Mouse (Mus musculus): ENCODE results near the gene Wnk1. TPM values are rescaled to one million over a fixed set of nuclear protein-coding genes. Genes with fewer than 3 reads are reported as not detected.

Wnk1 gene
- polyA plus RNA-seq, 1 experiment from 2014 or later = 27.5 TPM

GRCm38 (mm10) chr6:120065552-120066177, 27.2 kb upstream of the Wnk1 start:
- TF ChIP-seq CTCF (IDR thresholded peaks at IDR 0.05; ENCODE audit: low read depth) (no peak), EP300 (IDR thresholded peaks at IDR 0.05; ENCODE audit: low read depth) (no peak)
- Histone ChIP-seq H3K36me3 (replicated peaks; ENCODE audit: insufficient read depth, low read length) (no peaks in the 10 kb centered on the region), H3K27me3 (ENCODE audit: insufficient read depth, low read length) (no peaks in the 10 kb centered on the region), H3K4me1 (ENCODE audit: insufficient read depth) (no peaks in the 10 kb centered on the region), H3K4me3 (ENCODE audit: low read depth, low read length) (no peak overlapping the region), H3K4me2 (ENCODE audit: low read depth, low read length) (no peak overlapping the region), H3K9me3 (ENCODE audit: low read length) (no peaks in the 10 kb centered on the region), H3K9ac (replicated peaks) (no peak overlapping the region), H3K27ac (ENCODE audit: low read depth) (no peak overlapping the region)
- ATAC-seq = no peak
- WGBS (ENCODE audit: insufficient replicate concordance) = 49% methylated on average over 6 of the region's 6 CpGs
- no peak for DNase-seq

DNA sequence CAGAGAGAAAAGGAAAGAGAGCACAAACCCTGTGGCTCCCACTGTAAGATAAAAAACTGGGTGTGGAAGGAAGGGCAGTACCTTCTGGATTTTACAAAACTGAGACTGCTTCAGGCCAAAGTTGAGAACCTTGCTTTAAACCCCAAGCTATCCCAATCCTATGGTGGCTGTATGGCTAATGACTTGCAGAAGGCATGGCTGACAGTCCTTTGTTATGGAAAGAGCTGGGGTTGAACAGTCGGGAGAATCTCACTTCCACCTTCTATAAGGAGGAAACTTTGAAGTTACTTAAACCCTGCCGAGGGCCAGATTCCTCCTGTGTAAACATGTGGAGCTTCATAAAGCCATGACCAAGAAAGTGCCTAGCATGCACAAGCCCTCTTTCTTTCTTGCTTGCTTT, 26.2 kb upstream of the Wnk1 start:
- Histone ChIP-seq H3K9me3 (ENCODE audit: low read length) (no peaks in the 10 kb centered on the region), H3K27ac (ENCODE audit: low read depth) (no peak overlapping the region), H3K27me3 (ENCODE audit: insufficient read depth, low read length) (no peaks in the 10 kb centered on the region), H3K4me3 (ENCODE audit: low read depth, low read length) (no peak overlapping the region), H3K4me1 (ENCODE audit: insufficient read depth) (no peaks in the 10 kb centered on the region), H3K36me3 (replicated peaks; ENCODE audit: insufficient read depth, low read length) (no peaks in the 10 kb centered on the region), H3K4me2 (ENCODE audit: low read depth, low read length) (no peak overlapping the region), H3K9ac (replicated peaks) (no peak overlapping the region)
- WGBS (ENCODE audit: insufficient replicate concordance) = 43% methylated on average over 2 of the region's 2 CpGs
- TF ChIP-seq EP300 (IDR thresholded peaks at IDR 0.05; ENCODE audit: low read depth) = no peak
- TF ChIP-seq CTCF (IDR thresholded peaks at IDR 0.05; ENCODE audit: low read depth) = no peak
- DNase-seq = no peak
- ATAC-seq = no peak

- no peak overlapping the region for H3K27ac ChIP-seq (ENCODE audit: low read depth)
- 86% methylated on average over 5 of the region's 5 CpGs for WGBS (ENCODE audit: insufficient replicate concordance)
- ATAC-seq = no peak
- H3K36me3 ChIP-seq (replicated peaks; ENCODE audit: insufficient read depth, low read length) = no peaks in the 10 kb centered on the region
- H3K9ac ChIP-seq (replicated peaks) = no peak overlapping the region
- no peak overlapping the region for H3K4me2 ChIP-seq (ENCODE audit: low read depth, low read length)
- no peak overlapping the region for H3K4me3 ChIP-seq (ENCODE audit: low read depth, low read length)
- no peaks in the 10 kb centered on the region for H3K27me3 ChIP-seq (ENCODE audit: insufficient read depth, low read length)
- H3K4me1 ChIP-seq (ENCODE audit: insufficient read depth) = no peaks in the 10 kb centered on the region
- no peak for DNase-seq
- H3K9me3 ChIP-seq (ENCODE audit: low read length) = no peaks in the 10 kb centered on the region
- TF ChIP-seq CTCF (IDR thresholded peaks at IDR 0.05; ENCODE audit: low read depth) (no peak), EP300 (IDR thresholded peaks at IDR 0.05; ENCODE audit: low read depth) (no peak)
Measured at GRCm38 (mm10) chr6:120062934-120063333, 24.5 kb upstream of the Wnk1 start.

DNA sequence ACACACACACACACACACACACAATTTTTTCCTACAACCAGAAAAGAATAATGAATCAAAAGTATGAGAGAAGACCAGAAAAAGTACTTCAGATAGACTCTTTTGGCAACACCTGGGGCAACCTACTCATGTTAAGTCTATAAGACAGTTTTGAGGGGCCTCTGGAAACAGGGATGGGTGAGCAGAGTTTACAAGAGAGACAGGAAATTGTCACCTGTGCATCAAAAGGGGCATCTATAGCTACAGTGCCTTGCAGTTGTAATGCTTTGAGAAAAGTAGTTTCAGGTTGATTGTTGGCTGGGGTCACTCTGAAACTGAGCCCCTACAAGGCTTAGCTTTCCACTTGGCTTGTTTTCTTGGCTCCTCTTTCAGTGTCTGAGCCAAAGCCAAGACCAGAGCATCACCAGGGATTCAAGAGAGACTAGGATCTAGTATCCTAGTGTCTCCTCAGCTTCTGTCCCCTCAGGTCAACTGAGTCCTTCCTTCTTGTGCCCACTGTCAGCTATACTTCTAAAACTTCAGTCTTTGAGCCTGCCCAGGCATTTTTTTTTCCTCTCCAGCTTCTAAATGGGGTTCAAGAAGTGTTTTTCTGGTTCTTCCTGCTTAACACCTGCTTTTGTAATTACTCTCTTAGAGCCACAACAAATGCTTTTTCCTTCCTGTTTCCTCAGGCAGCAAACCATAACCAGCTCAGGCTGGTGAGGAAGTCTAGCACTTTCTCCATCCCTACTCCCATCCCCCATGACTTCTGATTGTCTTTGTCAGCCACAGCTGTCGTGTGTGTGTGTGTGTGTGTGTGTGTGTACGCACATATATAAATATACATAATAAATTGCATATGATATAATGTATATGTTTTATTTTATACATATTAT, 17.4 kb upstream of the Wnk1 start:
- Histone ChIP-seq H3K9ac (replicated peaks) (no peak overlapping the region), H3K36me3 (replicated peaks; ENCODE audit: insufficient read depth, low read length) (no peaks in the 10 kb centered on the region), H3K9me3 (ENCODE audit: low read length) (no peaks in the 10 kb centered on the region), H3K4me1 (ENCODE audit: insufficient read depth) (no peaks in the 10 kb centered on the region), H3K4me3 (ENCODE audit: low read depth, low read length) (no peak overlapping the region), H3K27ac (ENCODE audit: low read depth) (peak overlapping the region; percentile 76), H3K27me3 (ENCODE audit: insufficient read depth, low read length) (no peaks in the 10 kb centered on the region), H3K4me2 (ENCODE audit: low read depth, low read length) (no peak overlapping the region)
- ATAC-seq (no peak), DNase-seq (no peak)
- WGBS (ENCODE audit: insufficient replicate concordance) = 37% methylated on average over 2 of the region's 2 CpGs
- TF ChIP-seq CTCF (IDR thresholded peaks at IDR 0.05; ENCODE audit: low read depth) (no peak), EP300 (IDR thresholded peaks at IDR 0.05; ENCODE audit: low read depth) (no peak)

GRCm38 (mm10) chr6:120054412-120054811, 15.9 kb upstream of the Wnk1 start:
- Histone ChIP-seq H3K4me1 (ENCODE audit: insufficient read depth) (no peaks in the 10 kb centered on the region), H3K27ac (ENCODE audit: low read depth) (no peak overlapping the region), H3K27me3 (ENCODE audit: insufficient read depth, low read length) (no peaks in the 10 kb centered on the region), H3K9me3 (ENCODE audit: low read length) (no peaks in the 10 kb centered on the region), H3K36me3 (replicated peaks; ENCODE audit: insufficient read depth, low read length) (no peaks in the 10 kb centered on the region), H3K9ac (replicated peaks) (no peak overlapping the region), H3K4me3 (ENCODE audit: low read depth, low read length) (no peak overlapping the region), H3K4me2 (ENCODE audit: low read depth, low read length) (no peak overlapping the region)
- DNase-seq (no peak), ATAC-seq (no peak)
- 79% methylated on average over 6 of the region's 6 CpGs for WGBS (ENCODE audit: insufficient replicate concordance)
- TF ChIP-seq CTCF (IDR thresholded peaks at IDR 0.05; ENCODE audit: low read depth) (no peak), EP300 (IDR thresholded peaks at IDR 0.05; ENCODE audit: low read depth) (no peak)

GRCm38 (mm10) chr6:120047705-120048292, 9.3 kb upstream of the Wnk1 start:
- Histone ChIP-seq H3K4me3 (ENCODE audit: low read depth, low read length) (no peak overlapping the region), H3K27me3 (ENCODE audit: insufficient read depth, low read length) (no peaks in the 10 kb centered on the region), H3K9me3 (ENCODE audit: low read length) (no peaks in the 10 kb centered on the region), H3K27ac (ENCODE audit: low read depth) (no peak overlapping the region), H3K4me2 (ENCODE audit: low read depth, low read length) (no peak overlapping the region), H3K9ac (replicated peaks) (no peak overlapping the region), H3K36me3 (replicated peaks; ENCODE audit: insufficient read depth, low read length) (no peaks in the 10 kb centered on the region), H3K4me1 (ENCODE audit: insufficient read depth) (no peaks in the 10 kb centered on the region)
- DNase-seq = no peak
- TF ChIP-seq CTCF (IDR thresholded peaks at IDR 0.05; ENCODE audit: low read depth) (no peak), EP300 (IDR thresholded peaks at IDR 0.05; ENCODE audit: low read depth) (no peak)
- ATAC-seq = no peak
- whole genome bisulfite sequencing (ENCODE audit: insufficient replicate concordance) = 49% methylated on average over 7 of the region's 7 CpGs
